Mouse (Mus musculus) lung, postnatal 25 days (tissue): Measurements from ENCODE around the gene Kif6.

Experiments
- DNase-seq: peaks from one replicate; pipeline ENCODE4 v3.0.0; 2022; ENCODE audit warnings: low spot score

The Kif6 gene

GRCm38 (mm10) chr17:49860057-49860816, 245.3 kb downstream of the Kif6 start:
- no peak for DNase-seq

- no peak for DNase-seq
These were observed 248.7 kb downstream of the Kif6 start for GRCm38 (mm10) chr17:49863597-49863996.

- DNase-seq: no peak
These were observed 250.7 kb downstream of the Kif6 start for GRCm38 (mm10) chr17:49865604-49866003.

- DNase-seq: no peak
These were observed 251.8 kb downstream of the Kif6 start for GRCm38 (mm10) chr17:49866653-49867215.

- no peak for DNase-seq
These were observed 252.6 kb downstream of the Kif6 start for GRCm38 (mm10) chr17:49867321-49868137.

- no peak for DNase-seq
These were observed 254.3 kb downstream of the Kif6 start for GRCm38 (mm10) chr17:49869246-49869645.

- DNase-seq: no peak
These were observed 257.4 kb downstream of the Kif6 start for GRCm38 (mm10) chr17:49872305-49872704.

GRCm38 (mm10) chr17:49874746-49875145, 259.8 kb downstream of the Kif6 start:
- DNase-seq: no peak

- DNase-seq: no peak
These were observed 260.5 kb downstream of the Kif6 start for GRCm38 (mm10) chr17:49875401-49875800.

- DNase-seq: no peak
These were observed 261.2 kb downstream of the Kif6 start for GRCm38 (mm10) chr17:49875939-49876651.

GRCm38 (mm10) chr17:49880919-49881744, 266.2 kb downstream of the Kif6 start:
- DNase-seq: no peak

- DNase-seq: no peak
These were observed 266.9 kb downstream of the Kif6 start for GRCm38 (mm10) chr17:49881796-49882195.

- no peak for DNase-seq
These were observed 268.3 kb downstream of the Kif6 start for GRCm38 (mm10) chr17:49883136-49883755.

GRCm38 (mm10) chr17:49885035-49885434, 270.1 kb downstream of the Kif6 start:
- DNase-seq: no peak

GRCm38 (mm10) chr17:49889629-49890028, 274.7 kb downstream of the Kif6 start:
- DNase-seq: no peak

- no peak for DNase-seq
These were observed 275.9 kb downstream of the Kif6 start for GRCm38 (mm10) chr17:49890861-49891260.

GRCm38 (mm10) chr17:49892390-49892789, 277.5 kb downstream of the Kif6 start:
- DNase-seq: no peak

GRCm38 (mm10) chr17:49894471-49894870, 279.5 kb downstream of the Kif6 start:
- DNase-seq: no peak

- DNase-seq: peak; percentile 64
These were observed 284.0 kb downstream of the Kif6 start for GRCm38 (mm10) chr17:49898849-49899331.

GRCm38 (mm10) chr17:49902613-49903012, 287.7 kb downstream of the Kif6 start:
- no peak for DNase-seq

- DNase-seq: no peak
These were observed 308.5 kb downstream of the Kif6 start for GRCm38 (mm10) chr17:49923429-49923828.
